Mouse (Mus musculus): ENCODE results near the gene Dazap2. TPM values are rescaled to one million over a fixed set of nuclear protein-coding genes. Genes with fewer than 3 reads are reported as not detected.

Dazap2 gene
- polyA plus RNA-seq, 1 experiment: 210 TPM

GRCm38 (mm10) chr15:100635851-100636645 lies 20.9 kb downstream of the Dazap2 start:
- DNase-seq (ENCODE audit: extremely low spot score in 1 of 2, low spot score in 1 of 2): no peak

GRCm38 (mm10) chr15:100636700-100637501 lies 21.8 kb downstream of the Dazap2 start, which contains the start of gene Smagp:
Gene Smagp (minus strand): TSS chr15:100636940.
- DNase-seq (ENCODE audit: extremely low spot score in 1 of 2, low spot score in 1 of 2): no peak

- no peak for DNase-seq (ENCODE audit: extremely low spot score in 1 of 2, low spot score in 1 of 2)
These were observed 22.5 kb downstream of the Dazap2 start for GRCm38 (mm10) chr15:100637661-100638060.

DNA sequence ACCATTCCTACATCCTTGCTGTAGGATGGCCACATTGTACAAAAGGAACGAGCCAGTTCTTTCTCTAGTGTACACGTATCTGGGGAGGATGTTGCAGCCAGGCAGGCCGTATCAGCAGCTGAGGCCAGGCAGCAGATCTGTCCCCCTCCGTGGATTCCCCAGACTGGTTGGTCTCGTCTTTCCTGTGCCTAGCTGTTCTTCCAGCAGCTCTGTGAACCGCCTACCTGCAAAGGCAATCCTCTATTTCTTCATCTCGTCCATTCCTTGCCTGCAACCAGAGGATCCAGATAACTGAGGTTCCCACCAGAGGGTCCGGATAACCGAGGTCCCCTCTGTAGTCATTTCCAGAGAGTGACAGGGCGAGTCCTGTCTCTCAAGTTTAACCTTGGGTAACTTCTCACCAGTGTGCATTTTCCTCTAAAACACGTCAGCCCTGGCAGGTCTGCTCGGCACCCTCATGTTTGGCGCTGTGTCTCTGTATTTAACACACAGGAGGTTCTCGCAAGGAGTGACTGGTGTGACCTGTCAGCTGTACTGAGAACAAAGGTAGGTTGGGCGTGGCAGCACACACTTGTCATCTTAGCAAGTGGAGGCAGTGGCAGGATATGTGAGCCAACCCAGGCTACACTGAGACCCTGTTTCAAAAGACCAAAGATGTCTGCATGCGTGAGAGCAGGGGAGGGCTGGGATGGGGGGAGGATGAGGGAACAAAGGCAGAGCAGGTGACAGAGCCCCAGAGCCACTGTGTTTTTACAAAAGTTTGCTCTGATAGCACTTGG lies 25.0 kb downstream of the Dazap2 start:
- no peak for DNase-seq (ENCODE audit: extremely low spot score in 1 of 2, low spot score in 1 of 2)

GRCm38 (mm10) chr15:100641226-100641810 lies 26.2 kb downstream of the Dazap2 start:
- no peak for DNase-seq (ENCODE audit: extremely low spot score in 1 of 2, low spot score in 1 of 2)

GRCm38 (mm10) chr15:100642451-100642850 lies 27.3 kb downstream of the Dazap2 start:
- no peak for DNase-seq (ENCODE audit: extremely low spot score in 1 of 2, low spot score in 1 of 2)

DNA sequence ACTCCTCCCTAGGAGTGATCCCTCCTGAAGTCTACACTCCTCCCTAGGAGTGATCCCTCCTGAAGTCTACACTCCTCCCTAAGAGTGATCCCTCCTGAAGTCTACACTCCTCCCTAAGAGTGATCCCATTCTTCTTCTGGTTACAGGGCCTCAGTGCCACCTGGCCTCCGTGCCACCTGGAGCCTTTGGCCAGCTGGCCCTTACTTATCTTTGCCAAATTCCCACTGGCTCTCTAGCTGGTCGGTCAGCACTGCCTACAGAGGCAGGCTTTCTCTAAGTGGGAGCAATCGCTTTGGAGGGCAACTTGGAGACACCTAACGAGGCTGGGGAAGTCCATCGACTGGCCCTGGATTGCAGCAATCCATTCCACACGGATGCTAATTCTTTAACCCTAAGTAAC lies 31.0 kb downstream of the Dazap2 start:
- no peak for DNase-seq (ENCODE audit: extremely low spot score in 1 of 2, low spot score in 1 of 2)

DNA sequence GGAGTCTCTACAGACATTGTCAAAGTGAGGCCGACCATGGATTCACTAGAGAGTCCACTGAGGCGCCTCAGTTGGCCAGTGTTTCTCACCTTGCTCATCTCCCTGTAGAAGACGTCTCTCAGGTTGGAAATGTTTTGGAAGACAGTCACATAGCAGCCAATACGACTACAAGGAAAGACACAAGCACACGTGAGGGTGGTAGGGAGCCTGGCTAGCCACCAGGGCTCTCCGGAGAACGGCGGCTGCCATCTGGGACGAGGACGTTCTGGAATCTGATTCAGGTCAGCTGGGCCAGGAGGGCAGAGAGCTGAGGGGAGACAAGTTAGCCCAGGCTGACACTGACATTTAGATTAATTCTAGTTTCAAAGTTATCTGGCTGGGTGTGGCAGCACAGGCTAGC lies 35.0 kb downstream of the Dazap2 start:
- no peak for DNase-seq (ENCODE audit: extremely low spot score in 1 of 2, low spot score in 1 of 2)

DNA sequence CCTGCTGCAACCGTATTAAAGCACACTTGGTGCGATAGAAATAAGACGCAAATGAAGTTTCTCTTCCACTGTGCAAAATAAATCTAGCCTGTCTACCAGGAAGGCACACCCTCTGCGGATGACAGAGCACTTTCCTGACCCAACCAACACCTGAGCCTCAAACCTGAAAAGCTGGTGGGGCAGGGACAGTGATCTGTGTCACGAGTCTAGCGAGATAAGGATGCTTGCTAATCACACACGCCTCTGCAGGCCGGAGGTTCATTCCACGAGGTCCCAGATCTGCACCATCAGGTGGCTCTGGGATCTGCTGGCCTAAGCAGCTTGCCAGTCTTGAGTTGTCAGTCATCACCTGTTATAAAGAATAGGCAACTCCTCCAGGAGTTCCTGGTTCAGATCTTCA lies 36.5 kb downstream of the Dazap2 start:
- DNase-seq (ENCODE audit: extremely low spot score in 1 of 2, low spot score in 1 of 2): no peak

- DNase-seq (ENCODE audit: extremely low spot score in 1 of 2, low spot score in 1 of 2): no peak
These were observed 39.1 kb downstream of the Dazap2 start for GRCm38 (mm10) chr15:100654271-100654670.

DNA sequence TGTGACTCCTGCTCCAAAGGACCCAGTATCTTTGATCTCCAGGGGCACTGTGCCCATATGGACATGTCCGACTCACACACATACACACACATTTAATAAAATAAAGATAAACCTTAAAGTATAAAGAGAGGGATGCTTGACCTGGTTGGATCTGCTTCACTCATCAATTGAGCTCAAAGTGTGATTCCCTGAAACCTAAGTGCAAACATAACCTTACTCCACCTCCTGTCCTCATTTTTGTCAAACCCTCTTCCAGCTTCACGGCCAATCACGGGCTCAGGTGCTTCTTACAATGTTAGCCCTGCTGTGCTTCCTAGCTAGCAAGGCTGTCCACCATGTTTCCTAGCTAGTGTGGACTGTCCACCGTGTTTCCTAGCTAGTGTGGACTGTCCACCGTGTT lies 40.1 kb downstream of the Dazap2 start:
- no peak for DNase-seq (ENCODE audit: extremely low spot score in 1 of 2, low spot score in 1 of 2)

GRCm38 (mm10) chr15:100660306-100660705 lies 45.2 kb downstream of the Dazap2 start:
- peak in 1 of 2 experiments; percentile 22 for DNase-seq (ENCODE audit: extremely low spot score in 1 of 2, low spot score in 1 of 2)

DNA sequence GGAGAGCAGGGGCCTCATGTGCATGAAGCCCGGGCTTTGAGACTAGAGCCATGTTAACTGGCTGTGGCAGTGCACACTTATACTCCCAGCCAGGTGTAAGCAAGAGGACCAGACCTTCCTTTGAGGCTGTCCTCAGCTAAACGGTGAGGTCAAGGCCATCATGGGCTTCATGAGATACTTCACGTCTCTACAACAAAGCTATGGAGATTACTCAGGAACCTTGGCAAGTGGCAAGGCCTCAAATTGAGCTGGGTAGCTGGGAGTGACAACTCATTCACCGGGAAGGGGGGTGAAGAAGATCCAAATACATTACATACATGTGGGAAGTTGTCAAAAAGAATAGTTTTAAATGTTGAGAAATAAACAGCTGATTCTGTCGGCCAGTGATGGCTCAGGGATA lies 45.7 kb downstream of the Dazap2 start:
- DNase-seq (ENCODE audit: extremely low spot score in 1 of 2, low spot score in 1 of 2): no peak

- DNase-seq (ENCODE audit: extremely low spot score in 1 of 2, low spot score in 1 of 2): no peak
These were observed 49.7 kb downstream of the Dazap2 start for GRCm38 (mm10) chr15:100664813-100665274.

- no peak for DNase-seq (ENCODE audit: extremely low spot score in 1 of 2, low spot score in 1 of 2)
These were observed 50.5 kb downstream of the Dazap2 start for GRCm38 (mm10) chr15:100665411-100666218.

DNA sequence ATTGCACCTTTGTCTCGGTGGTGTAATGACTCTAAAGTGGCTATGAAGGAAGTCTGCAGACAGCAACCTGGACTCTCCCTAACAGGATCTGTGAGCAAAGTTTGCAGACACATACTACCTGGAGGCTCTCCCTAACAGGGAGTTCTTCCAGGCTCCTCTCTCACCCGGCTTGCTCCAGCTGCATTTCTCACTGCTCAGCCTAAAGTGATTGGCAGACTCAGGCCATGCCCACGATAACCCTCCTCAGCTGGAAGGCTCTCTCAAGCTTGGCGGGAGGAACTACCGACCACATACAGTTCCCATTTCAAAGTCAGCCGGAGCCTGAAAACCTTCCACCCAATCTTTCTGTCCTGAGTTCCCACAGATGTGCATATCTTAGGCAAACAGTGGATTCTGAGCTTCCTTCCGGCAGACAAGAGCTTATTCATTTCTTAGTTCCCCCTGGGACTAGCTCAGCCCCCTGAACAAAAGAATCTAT lies 51.1 kb downstream of the Dazap2 start:
- no peak for DNase-seq (ENCODE audit: extremely low spot score in 1 of 2, low spot score in 1 of 2)

- DNase-seq (ENCODE audit: extremely low spot score in 1 of 2, low spot score in 1 of 2): no peak
These were observed 51.7 kb downstream of the Dazap2 start for GRCm38 (mm10) chr15:100666851-100667250.

GRCm38 (mm10) chr15:100667420-100667819 lies 52.3 kb downstream of the Dazap2 start:
- DNase-seq (ENCODE audit: extremely low spot score in 1 of 2, low spot score in 1 of 2): no peak

GRCm38 (mm10) chr15:100667871-100668545 lies 52.9 kb downstream of the Dazap2 start:
- DNase-seq (ENCODE audit: extremely low spot score in 1 of 2, low spot score in 1 of 2): no peak

All from frontal cortex, adult 2 months (tissue).